Mouse (Mus musculus): ENCODE results near the gene Gng8.

Gng8 gene

GRCm38 (mm10) chr7:16876006-16876405 is 15.6 kb upstream of the Gng8 start:
- DNase-seq (ENCODE audit: low spot score in 2 of 2), result no peak

- no peak for DNase-seq (ENCODE audit: low spot score in 2 of 2)
Measured at GRCm38 (mm10) chr7:16876608-16877007, 15.0 kb upstream of the Gng8 start.

GRCm38 (mm10) chr7:16877717-16878116 is 13.9 kb upstream of the Gng8 start:
- no peak for DNase-seq (ENCODE audit: low spot score in 2 of 2)

- DNase-seq (ENCODE audit: low spot score in 2 of 2), result no peak
Measured at GRCm38 (mm10) chr7:16879796-16880547, 11.6 kb upstream of the Gng8 start.

GRCm38 (mm10) chr7:16880615-16881014 is 11.0 kb upstream of the Gng8 start:
- DNase-seq (ENCODE audit: low spot score in 2 of 2), result no peak

DNA sequence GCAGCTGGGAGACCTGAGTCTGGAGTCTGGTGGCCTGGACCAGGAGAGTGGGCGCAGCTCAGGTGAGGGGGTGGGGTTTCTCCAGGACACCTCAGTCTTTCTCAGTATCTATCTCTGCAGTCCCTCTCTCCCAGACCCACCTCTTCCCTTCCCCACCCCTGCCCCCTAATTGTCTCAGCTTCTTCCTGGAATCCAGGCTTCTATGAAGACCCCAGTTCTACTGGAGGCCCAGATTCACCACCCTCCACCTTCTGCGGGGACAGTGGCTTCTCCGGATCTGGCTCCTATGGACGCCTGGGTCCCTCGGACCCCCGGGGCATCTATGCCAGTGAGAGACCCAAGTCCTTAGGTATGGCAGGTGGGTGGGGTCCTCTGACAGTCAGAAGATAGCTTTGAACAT is 8.4 kb upstream of the Gng8 start:
- DNase-seq (ENCODE audit: low spot score in 2 of 2), result no peak

- DNase-seq (ENCODE audit: low spot score in 2 of 2), result no peak
Measured at GRCm38 (mm10) chr7:16884334-16884733, 7.3 kb upstream of the Gng8 start.

DNA sequence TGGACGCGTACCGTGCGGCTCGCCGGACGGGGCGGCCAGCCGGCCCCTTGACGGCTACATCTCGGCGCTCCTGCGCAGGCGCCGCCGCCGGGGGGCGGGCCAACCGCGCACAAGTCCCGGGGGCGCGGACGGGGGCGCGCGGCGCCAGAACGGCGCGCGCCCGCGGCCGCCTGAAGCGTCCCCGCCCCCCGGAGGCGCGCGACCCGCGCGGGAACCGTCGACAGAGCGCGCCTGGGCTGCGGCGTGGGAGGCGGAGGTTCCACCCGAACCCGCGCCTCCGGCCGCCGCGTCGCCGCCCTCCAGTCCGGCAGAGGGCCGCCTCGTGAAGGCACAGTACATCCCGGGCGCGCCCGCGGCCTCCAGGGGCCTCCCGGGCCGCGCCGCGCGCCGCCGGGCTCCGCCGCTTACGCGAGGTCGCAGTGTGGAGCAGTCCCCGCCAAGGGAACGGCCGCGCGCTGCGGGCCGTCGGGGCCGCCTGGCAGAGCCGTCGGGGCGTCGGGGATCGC is 6.3 kb upstream of the Gng8 start:
- DNase-seq (ENCODE audit: low spot score in 2 of 2), result no peak

- no peak for DNase-seq (ENCODE audit: low spot score in 2 of 2)
Measured at GRCm38 (mm10) chr7:16885905-16886304, 5.7 kb upstream of the Gng8 start.

DNA sequence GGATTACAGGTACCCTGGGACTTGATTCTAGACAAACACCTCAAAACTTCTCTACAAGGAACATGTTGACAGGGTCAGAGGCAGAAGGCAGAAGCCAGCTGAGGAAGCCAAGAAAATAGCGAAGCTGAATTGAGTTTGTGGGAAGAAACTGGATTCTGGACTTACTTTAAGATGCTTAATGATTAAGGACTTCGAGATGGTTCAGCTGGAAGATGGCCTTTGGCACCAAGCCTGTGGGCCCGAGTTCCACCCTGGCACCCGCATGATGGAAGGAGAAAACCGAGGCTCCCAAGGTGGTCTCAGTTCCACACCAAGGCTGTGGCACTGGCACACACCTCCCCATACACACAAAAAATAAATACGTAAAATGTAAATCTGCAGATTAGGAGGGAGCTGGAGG is 1.1 kb upstream of the Gng8 start:
- no peak for DNase-seq (ENCODE audit: low spot score in 2 of 2)

- DNase-seq (ENCODE audit: low spot score in 2 of 2), result no peak
Measured at GRCm38 (mm10) chr7:16890944-16891343, 642 bp upstream of the Gng8 start.

GRCm38 (mm10) chr7:16892352-16892730 is 755 bp downstream of the Gng8 start:
- DNase-seq (ENCODE audit: low spot score in 2 of 2), result no peak

DNA sequence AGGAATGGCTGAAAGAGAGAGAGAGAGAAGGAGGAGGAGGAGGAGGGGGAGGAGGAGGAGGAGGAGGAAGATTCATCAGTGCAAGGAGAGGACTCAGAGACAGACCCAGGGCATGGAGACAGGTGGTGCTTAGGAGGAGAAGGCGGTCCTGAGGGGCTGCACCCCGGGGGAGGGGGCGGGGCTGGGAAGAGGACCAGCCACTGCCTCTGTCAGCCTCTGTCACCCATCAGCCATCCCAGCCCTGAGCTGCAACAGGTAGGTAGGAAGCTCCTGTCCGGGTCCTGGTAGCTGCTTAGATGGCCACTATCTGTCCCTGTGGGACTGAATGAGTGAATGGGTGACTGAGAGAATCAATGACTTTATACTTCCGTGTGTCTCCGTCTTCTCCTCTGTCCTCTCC is 2.0 kb downstream of the Gng8 start:
- no peak for DNase-seq (ENCODE audit: low spot score in 2 of 2)

- DNase-seq (ENCODE audit: low spot score in 2 of 2), result no peak
Measured at GRCm38 (mm10) chr7:16894279-16894678, 2.7 kb downstream of the Gng8 start.

DNA sequence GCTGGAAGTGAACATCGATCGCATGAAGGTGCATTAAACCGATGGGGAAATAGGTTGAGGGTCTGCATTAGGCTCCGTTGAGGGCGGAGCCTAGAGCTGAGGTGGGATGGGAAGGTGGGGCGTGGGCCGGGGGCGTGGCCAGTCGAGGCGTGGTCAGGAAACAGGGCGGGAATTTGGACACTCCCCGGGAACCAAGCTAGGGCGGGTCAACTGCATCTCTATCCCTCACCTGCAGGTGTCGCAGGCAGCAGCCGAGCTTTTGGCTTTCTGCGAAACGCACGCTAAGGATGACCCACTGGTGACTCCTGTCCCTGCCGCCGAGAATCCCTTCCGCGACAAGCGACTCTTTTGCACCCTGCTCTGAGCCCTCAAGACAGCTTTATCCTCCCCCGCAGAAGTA is 3.4 kb downstream of the Gng8 start:
- DNase-seq (ENCODE audit: low spot score in 2 of 2), result peak; percentile 54 to 63

DNA sequence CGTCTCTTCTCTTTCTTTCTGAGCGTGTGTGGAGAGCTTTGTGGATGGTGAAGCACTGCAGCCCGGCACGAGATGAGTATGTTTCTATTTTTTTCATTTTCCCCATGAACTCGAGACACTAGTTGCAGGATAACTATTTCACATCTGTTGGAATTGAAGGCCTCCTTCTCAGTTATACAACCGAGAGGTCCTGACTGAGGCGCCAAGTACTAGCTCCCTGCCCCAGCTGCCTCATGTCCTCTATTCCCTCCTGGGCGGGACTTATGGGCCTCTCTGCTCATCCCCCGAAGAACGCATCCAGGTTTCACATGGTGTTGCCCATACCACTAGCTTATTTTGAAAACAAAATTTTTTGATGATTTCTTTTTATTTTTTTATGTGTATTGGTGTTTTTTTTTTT is 3.9 kb downstream of the Gng8 start:
- no peak for DNase-seq (ENCODE audit: low spot score in 2 of 2)

DNA sequence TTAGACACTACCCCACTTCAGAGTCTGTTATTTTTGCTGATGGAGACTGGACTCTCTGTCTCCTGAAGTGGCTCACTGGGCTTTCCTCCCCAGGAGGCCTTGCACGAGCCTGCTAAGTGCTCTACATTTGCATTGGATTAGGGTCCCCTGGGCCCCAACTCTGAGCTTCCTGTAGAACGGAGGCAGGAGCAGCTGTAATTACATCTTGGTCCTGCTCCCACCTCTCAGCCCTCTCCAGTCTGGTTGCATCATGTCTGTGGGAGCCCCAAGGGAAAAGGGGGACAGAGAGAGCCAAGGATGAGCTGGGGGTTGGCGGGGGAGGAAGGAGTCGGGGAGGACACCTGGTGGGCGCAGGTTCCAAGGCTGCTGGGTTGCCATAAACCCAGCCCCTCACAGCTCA is 8.9 kb downstream of the Gng8 start:
- DNase-seq (ENCODE audit: low spot score in 2 of 2), result no peak

DNA sequence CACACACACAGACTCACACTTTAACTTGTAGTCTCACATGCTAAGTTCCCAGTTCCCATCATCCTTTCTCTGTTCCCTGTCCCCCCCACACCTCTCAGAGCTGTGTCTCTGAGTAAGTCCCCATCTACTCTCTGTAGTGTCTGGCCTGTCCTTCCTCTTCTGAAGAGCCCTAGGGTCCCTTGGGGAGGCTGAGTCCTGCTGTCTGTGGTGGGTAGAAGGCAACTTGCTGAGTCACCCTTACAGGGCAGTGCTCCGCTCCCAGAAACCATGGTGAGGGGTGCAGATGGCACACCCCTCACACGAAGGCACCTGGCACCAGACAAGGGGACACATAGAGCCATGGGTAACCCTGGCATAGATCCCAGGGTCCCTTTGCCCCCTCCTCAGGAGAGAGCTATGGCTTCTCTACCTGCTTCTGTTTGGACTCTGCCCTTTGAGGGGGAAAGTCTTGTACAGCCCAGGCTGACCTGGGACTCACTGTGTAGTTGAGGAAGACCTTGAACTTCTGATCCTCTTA is 11.9 kb downstream of the Gng8 start:
- DNase-seq (ENCODE audit: low spot score in 2 of 2), result no peak

GRCm38 (mm10) chr7:16904120-16904675 is 12.6 kb downstream of the Gng8 start:
- no peak for DNase-seq (ENCODE audit: low spot score in 2 of 2)

- no peak for DNase-seq (ENCODE audit: low spot score in 2 of 2)
Measured at GRCm38 (mm10) chr7:16905491-16906021, 14.0 kb downstream of the Gng8 start.

DNA sequence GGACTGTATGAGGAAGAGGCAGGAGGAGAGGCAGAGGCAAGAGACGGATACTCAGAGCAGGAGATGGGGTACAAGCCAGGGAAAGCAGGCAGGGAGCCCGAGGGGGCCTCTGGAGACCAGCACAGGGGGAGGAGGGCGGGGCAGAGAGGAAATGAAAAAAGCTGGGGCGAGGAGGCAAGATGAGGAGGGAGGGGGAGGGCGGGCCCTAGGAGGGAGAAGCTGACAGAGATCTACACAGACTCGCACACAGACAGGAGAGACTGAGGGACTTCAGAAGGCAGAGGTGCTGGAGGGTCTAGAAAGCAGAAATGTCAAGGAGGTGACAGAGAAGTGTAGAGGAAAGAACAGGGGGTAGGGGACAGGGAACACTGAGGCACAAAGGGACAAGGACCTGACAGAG is 14.7 kb downstream of the Gng8 start, which contains the start of gene Ptgir:
TSS of gene Ptgir (plus strand) at position 210 of the 400 bp plus-strand sequence.
- no peak for DNase-seq (ENCODE audit: low spot score in 2 of 2)

DNA sequence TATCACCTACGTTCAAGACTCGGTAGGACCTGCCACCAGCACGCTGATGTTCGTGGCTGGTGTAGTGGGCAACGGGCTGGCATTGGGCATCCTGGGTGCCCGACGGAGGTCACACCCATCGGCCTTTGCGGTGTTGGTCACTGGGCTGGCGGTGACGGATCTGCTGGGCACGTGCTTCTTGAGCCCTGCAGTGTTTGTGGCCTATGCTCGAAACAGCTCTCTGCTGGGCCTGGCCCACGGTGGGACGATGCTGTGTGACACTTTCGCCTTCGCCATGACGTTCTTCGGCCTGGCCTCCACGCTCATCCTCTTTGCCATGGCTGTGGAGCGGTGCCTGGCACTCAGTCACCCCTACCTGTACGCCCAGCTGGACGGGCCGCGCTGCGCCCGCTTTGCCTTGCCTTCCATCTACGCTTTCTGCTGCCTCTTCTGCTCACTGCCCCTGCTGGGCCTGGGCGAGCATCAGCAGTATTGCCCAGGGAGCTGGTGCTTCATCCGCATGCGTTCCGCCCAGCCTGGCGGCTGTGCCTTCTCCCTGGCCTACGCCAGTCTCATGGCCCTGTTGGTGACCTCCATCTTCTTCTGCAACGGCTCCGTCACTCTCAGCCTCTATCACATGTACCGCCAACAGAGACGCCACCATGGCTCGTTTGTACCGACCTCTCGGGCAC is 15.4 kb downstream of the Gng8 start:
- no peak for DNase-seq (ENCODE audit: low spot score in 2 of 2)
